Mouse (Mus musculus) right cerebral cortex, postnatal 25 days (tissue): ENCODE measurements around the gene Ndrg3.
"Not testable (repeated sequence)": the region's sequence is repeated elsewhere in the genome, so short reads cannot be mapped to it uniquely, and the experiment has no call there.

Source experiments
- DNase-seq: peaks from one replicate; pipeline ENCODE4 v3.0.0; 2022

Ndrg3 gene

GRCm38 (mm10) chr2:156933426-156933825 lies 58.4 kb downstream of the Ndrg3 start:
- no peak for DNase-seq

- no peak for DNase-seq
These were observed 60.4 kb downstream of the Ndrg3 start for GRCm38 (mm10) chr2:156931421-156931820.

- DNase-seq: no peak
These were observed 61.3 kb downstream of the Ndrg3 start for GRCm38 (mm10) chr2:156930549-156930948.

GRCm38 (mm10) chr2:156929519-156930120 lies 62.2 kb downstream of the Ndrg3 start:
- no peak for DNase-seq

GRCm38 (mm10) chr2:156928606-156929005 lies 63.2 kb downstream of the Ndrg3 start:
- no peak for DNase-seq

- no peak for DNase-seq
These were observed 64.2 kb downstream of the Ndrg3 start for GRCm38 (mm10) chr2:156927663-156928062.

GRCm38 (mm10) chr2:156925611-156926010 lies 66.2 kb downstream of the Ndrg3 start:
- DNase-seq: not testable (repeated sequence)

GRCm38 (mm10) chr2:156925075-156925474 lies 66.8 kb downstream of the Ndrg3 start:
- DNase-seq: not testable (repeated sequence)

GRCm38 (mm10) chr2:156924210-156924898 lies 67.5 kb downstream of the Ndrg3 start:
- no peak for DNase-seq

GRCm38 (mm10) chr2:156923057-156923456 lies 68.8 kb downstream of the Ndrg3 start:
- DNase-seq: no peak

GRCm38 (mm10) chr2:156919796-156920195 lies 72.1 kb downstream of the Ndrg3 start:
- DNase-seq: no peak

- not testable (repeated sequence) for DNase-seq
These were observed 72.7 kb downstream of the Ndrg3 start for GRCm38 (mm10) chr2:156919191-156919590.

GRCm38 (mm10) chr2:156918562-156918961 lies 73.3 kb downstream of the Ndrg3 start:
- no peak for DNase-seq

- DNase-seq: no peak
These were observed 75.3 kb downstream of the Ndrg3 start for GRCm38 (mm10) chr2:156916419-156917125.

- no peak for DNase-seq
These were observed 76.3 kb downstream of the Ndrg3 start for GRCm38 (mm10) chr2:156915559-156915958.

- no peak for DNase-seq
These were observed 78.7 kb downstream of the Ndrg3 start for GRCm38 (mm10) chr2:156913191-156913590.

GRCm38 (mm10) chr2:156905931-156906330 lies 85.9 kb downstream of the Ndrg3 start:
- not testable (repeated sequence) for DNase-seq

- peak; percentile 70 for DNase-seq
These were observed 86.7 kb downstream of the Ndrg3 start for GRCm38 (mm10) chr2:156904976-156905717.

GRCm38 (mm10) chr2:156903367-156903766 lies 88.5 kb downstream of the Ndrg3 start:
- no peak for DNase-seq

- not testable (repeated sequence) for DNase-seq
These were observed 89.4 kb downstream of the Ndrg3 start for GRCm38 (mm10) chr2:156902411-156902810.

GRCm38 (mm10) chr2:156901883-156902282 lies 90.0 kb downstream of the Ndrg3 start:
- DNase-seq: no peak

GRCm38 (mm10) chr2:156901344-156901743 lies 90.5 kb downstream of the Ndrg3 start:
- DNase-seq: no peak

- no peak for DNase-seq
These were observed 92.7 kb downstream of the Ndrg3 start for GRCm38 (mm10) chr2:156899184-156899583.
